Mouse (Mus musculus) spleen, postnatal 14 days (tissue): Measurements from ENCODE around the gene Pls1.

Source experiments
- DNase-seq, 2 experiments: peaks; one replicate each; pipeline ENCODE4 v3.0.0; 2021 to 2022; ENCODE audit warnings: low spot score in 2 of 2

Pls1 gene

GRCm38 (mm10) chr9:95705371-95705770 is 139.7 kb downstream of the Pls1 start:
- no peak for DNase-seq

GRCm38 (mm10) chr9:95704078-95704477 is 141.0 kb downstream of the Pls1 start:
- no peak for DNase-seq
